Mouse (Mus musculus) mouse embryonic stem cell (cell line): Measurements from ENCODE around the gene Faf1.

ENCODE experiments used
- in situ Hi-C, 2 experiments: fragments of 300-500 bp; cut with MboI; formaldehyde crosslinking; loops; 1 replicate in 1 of 2; 3 replicates in 1 of 2; pipeline ENCODE4 v1.14.3; 2019 to 2020; ENCODE audit warnings: low sequenced_read_pairs in 2 of 2, low pct_unique_long_range_greater_than_20kb in 1 of 2, mixed read lengths in 1 of 2; ENCODE audit not compliant: unreplicated experiment in 1 of 2

The Faf1 gene

DNA sequence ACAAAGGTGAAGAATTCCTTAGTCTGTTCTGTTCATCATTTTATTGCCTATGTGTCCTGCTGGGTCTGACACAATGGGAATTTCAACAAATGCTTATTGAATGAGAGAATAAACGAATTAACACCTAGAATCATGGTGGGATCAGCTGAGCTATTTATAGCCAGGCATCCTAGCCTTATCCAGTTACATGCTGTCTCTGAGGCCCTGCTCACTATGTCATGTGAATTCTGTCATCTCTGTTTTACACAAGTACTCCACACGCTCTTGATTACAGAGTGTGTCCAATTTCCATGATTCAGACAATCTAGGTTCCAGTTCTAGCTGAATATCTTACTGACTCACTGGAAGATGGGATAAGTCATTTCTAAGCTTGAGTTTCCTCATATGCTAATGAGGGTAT lies 183.9 kb downstream of the Faf1 start:
- in situ Hi-C loops, result no loop called here

DNA sequence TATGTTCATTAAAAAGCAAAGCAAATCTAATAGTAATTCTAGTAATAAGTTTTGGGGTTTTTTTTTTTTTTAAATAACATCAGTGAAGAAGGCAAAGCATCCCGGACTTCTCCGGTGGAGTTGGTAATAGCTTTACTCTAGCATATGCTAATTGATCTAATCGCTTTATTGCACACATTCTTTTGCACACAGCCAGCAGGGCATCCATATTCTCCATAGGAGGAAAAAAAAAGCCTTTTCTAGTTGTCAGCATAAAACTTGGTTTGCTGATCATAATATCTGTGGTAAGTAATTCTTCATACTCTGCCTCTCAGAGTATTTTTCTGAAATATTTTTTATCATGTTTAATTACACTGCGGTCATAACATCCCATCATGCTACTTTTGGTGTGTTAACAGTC lies 185.9 kb downstream of the Faf1 start:
- in situ Hi-C loops, result no loop called here

DNA sequence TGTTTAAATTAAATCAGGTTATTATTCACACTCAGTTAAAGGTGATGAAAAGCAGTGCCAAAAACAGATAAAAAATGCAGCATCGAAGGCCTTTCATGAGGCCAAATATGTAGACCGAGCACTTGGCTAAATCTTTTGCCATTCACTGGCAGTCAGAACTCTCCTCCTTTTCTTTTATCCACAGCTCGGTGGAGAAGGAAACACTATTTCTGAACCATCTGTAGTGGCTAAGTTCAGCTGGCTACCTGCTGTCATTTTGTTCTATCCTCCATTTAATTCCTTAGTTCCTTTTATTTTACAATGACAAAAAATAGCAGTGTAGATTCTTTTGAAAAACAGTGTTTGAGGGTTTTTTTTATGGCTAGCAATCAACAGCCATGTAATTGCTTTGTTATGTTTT lies 186.6 kb downstream of the Faf1 start:
- in situ Hi-C loops, result no loop called here

DNA sequence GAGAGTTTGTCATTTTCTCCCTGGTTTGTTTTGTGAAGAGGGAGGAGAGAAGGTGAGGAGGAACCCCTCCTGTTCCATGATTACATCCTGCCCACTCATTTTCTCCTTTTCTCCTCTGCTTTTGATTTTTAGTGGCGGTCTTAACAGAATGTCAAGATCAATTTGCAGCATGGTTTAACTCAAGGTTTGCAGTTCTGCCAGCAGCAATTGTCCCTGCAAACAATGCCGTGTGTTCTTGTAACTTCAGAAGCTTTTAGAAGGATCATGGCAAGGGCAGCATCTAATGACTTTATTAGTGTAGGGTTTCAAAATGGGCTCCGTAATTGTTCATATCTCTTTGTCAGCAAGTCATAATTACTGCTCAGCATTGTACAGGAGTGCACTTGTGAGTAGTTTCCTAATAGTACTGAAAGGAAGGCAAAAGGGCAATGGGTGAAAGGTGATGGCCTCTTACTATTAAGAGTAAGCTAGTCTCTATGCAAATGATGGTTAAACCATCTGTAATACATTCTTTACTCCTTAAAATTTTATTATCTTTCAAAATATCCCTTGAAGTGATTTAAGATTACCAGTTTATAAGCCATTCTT lies 192.6 kb downstream of the Faf1 start:
- in situ Hi-C loops, result no loop called here

DNA sequence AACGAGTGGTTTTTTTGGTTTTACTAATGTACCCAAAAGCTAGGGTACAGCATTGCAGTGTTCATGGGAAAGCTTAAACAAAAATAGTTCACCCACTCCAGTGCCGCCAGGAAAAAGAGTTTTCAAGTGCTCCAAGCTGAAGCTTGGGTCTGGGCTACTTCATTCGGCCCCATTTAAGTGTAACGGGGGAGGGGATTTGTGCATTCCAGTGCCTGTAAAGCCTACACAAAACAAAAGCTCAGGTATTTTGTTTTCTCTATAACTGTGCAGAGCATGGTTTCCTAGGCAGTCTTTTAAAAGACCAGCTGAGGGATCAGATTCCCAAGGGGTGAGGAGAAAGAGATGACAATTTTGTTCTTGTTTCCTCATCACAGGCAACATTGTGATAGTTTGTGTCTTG lies 207.9 kb downstream of the Faf1 start:
- in situ Hi-C loops, result no loop called here

DNA sequence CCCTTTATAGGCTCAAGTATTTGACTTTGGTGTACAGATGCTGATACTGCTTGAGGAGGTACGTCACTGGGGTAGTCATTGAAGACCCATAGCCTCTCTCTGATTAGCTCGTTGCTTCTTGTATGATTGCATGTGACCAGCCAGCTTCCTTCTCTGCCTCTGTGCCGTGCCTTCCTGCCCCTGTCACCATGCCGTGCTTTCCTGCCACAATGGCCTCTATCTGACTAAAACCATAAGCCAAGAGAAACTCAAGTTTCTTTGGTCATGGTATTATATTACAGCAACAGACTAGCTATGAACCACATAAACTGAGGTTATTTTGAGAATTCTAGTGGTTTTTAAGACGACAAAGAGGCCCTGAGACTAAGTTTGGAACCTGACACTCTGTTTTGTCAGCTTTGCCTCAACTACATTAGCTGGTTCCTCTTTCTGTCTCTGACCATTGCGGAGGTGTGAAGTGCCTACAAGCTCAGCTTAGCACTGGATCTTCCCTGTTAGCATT lies 211.5 kb downstream of the Faf1 start:
- in situ Hi-C loops, result no loop called here

DNA sequence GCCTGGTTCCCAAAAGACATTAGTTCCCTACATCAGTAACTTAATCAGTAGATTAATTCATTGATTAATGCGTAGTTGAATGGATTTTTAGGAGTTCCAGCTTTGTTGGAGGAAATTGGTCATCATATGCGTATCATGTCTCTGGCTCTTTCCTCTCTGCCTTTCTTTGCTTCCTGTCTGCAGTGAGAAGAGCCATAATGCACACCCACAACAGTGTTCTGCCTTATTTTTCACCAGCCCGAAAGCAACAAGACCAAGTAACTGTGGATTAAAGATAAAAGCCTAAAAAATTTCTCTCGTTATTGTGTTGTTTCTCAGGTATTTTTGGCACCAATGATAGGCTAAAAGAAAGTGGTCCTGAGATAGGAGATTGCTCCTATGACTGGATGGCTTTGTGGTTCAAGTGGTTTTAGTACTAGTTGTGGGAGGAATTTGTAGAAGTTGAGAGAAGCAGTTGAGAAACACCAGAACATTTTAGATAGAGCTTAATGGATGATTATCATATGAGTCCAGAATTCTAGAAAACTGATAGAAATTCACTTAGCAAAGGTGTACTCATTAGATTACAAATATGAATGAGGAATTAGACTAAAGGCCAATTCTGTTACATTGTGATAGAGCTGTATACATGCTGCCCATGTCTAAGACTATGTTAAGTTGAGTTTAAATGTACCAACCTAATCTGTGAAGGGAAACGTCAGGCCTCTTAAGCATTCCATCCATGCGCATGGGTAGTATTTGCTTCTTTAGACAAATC lies 221.6 kb downstream of the Faf1 start:
- in situ Hi-C loops, result no loop called here

DNA sequence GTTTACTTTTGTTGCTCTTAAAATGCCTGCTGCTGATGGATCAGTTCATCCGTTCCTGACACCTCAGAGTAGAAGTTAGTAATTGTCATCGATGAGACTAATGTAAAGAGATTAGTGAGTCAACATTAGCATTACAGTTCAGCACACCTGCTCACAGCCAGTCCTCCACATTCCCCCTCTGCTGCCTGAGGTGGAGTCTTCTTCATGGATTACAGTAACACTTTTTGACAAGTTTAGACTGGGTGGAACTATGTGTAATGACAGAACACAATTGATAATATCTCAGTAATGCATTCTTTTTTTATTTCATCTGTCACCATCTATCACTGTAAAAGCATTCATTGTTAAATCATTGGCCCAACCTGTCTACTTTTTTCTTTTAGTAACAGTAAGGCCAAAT lies 224.7 kb downstream of the Faf1 start:
- in situ Hi-C loops, result no loop called here

DNA sequence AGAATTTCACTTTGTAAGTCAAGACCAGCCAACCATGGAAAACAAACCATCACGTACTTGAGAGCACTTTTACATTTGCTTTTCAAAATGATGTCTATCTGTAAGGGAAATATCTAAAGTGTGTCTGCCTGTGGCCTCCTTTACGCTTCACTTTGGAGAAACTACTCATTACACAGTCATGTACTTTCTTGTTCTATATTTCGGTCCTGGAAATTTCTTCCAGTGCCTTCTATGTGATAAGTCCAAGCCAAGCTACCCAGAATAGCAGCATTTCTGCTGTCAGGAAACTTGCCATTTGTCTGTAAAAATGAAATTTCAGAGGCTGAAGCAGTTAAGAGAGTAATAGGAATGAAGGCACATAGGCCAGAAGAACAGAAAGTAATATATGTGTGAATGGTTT lies 228.1 kb downstream of the Faf1 start:
- in situ Hi-C loops, result no loop called here

DNA sequence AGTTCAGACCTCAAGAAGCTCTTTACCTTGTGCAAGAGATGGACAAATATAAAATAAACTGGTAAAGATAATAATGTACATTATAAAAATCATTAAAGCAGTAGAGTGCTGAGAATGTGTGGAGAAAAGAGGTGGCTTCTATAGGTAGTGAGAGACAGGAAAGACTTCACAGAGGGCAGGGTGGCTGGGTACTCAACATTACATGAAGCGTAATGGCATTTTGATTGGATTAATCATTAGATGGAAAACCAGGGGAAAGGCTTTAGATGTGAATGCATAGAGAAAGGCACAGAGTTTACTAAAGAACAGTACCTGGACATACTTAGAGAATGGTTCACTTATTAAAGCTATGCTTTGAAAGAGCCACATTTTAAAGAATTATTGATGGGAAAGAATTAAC lies 252.7 kb downstream of the Faf1 start:
- in situ Hi-C loops, result no loop called here

DNA sequence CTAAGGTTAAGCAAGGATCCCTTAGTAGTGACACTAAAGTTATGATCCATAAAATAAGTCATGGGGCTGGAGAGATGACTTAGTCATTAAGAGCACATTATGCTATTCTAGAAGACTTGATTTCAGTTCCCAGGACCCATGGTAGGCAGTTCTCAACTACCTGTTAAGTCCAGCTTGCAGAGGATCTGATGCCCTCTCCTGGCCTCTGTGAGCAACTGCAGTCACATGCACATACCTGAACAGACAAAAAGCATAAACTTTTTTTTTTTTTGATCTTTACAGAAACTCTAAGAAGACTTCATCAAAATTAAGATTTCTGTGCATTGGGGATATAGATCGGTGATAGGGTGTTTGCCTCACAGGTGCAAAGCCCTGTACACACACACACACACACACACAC lies 254.1 kb downstream of the Faf1 start:
- in situ Hi-C loops, result no loop called here

DNA sequence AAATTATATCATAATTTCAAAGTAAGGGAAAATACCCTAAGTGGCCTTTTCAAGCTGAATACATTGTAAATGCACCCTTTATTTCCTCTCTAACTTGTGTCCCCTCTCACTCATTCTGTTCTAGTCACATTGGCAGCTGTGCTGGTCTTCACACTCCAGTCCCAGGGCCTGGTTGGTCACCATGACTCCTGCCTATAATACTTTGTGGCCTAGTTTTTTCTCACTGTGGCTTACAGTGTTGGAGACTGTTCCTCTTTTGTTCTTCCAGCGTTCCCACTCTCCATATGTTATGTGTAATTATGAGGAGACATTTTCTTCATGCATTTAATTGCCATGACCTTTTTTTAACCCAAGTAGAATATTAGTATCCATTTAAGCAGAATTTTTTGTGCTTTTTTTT lies 254.5 kb downstream of the Faf1 start:
- in situ Hi-C loops, result no loop called here

DNA sequence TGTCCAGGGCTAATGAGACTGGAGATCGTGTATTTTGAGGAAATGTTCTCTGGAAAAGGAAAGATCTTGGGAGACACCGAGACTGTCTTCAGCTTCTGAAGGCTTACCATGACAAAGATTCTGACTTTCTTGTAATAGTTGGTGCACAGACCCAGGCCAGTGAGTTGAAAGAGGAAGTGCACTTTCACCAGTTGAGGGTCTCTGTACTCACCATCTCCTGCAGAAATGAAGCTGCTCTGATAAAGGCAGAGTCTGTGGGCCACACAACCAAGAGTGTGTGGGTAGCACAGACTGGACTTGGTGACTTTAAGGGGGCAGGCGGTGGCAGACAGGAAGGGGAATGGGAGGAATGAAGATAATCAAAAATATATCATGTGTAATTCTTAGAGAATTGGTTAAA lies 260.2 kb downstream of the Faf1 start:
- in situ Hi-C loops, result no loop called here

DNA sequence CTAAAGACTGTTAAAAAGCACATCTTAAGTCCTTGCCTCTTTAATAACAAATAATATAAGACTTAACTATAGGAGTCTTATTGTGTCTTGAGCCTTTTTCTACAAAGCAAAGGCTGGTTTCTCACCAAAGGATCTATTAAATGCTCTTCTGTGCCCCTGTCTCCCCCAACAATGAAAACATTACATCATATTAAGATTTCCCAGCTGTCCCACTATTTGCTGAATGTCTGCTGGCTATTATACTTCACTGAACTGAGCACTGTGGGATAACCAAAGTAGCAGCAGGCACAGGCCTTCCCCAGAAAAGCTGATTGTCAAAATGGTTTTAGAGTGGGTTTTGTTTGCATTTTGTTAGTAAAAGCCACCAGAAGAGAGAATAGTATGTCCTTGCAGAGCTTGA lies 262.9 kb downstream of the Faf1 start:
- in situ Hi-C loops, result no loop called here

DNA sequence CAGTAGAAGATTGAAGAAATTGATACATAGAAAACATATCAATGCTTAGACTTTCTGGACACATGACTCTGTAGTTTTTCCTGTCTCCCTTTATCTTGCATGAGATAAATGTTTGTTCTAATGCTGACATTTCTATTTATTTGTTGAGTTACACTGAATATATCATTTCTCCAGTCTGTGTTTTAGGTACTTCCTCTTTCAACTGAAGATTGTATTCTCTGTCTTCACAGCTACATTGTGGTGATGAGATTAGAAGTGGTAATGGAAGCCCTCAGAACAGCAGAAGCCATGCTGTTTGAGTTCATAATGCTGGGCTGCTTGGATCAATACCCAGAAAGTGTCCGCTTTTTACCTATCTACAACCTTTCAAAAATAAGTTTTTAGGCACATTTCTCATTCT lies 269.2 kb downstream of the Faf1 start:
- in situ Hi-C loops, result no loop called here

DNA sequence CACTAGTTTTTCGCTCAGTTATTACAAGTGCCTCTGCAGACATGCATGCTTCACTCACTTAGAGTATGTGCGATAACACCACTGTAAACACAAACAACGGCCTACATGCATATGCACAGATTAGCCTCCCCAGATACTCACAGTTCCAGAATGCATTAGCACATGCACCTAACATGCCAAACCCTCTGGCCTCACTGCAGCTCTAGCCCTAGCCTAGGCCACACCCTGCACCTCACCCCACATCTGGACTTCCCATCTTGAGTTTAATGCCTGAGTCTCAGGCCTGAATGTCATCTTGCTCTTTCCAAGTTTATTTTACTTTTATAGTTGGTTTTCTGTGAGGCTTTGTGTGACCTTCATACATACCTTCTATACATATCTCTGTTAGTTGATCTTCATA lies 272.9 kb downstream of the Faf1 start:
- in situ Hi-C loops, result no loop called here

DNA sequence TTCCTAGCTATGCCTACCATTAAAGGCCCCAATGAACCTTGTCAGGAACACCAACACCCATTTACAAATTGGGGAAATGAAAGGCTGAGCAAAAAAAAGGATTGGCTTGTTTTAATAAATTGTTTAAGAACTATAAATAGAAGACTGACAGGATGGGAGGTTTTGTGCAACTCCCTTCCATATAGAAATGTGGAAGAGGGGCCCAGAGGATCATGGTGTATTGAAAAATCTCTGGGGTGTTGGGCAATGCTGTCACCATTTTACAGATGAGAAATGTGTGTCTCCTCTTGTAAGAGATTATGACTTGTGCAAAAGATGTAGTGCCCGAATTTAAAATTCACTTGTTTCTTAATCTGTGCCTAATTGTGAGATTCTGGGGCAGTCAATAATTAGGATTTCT lies 277.1 kb downstream of the Faf1 start:
- in situ Hi-C loops, result no loop called here

DNA sequence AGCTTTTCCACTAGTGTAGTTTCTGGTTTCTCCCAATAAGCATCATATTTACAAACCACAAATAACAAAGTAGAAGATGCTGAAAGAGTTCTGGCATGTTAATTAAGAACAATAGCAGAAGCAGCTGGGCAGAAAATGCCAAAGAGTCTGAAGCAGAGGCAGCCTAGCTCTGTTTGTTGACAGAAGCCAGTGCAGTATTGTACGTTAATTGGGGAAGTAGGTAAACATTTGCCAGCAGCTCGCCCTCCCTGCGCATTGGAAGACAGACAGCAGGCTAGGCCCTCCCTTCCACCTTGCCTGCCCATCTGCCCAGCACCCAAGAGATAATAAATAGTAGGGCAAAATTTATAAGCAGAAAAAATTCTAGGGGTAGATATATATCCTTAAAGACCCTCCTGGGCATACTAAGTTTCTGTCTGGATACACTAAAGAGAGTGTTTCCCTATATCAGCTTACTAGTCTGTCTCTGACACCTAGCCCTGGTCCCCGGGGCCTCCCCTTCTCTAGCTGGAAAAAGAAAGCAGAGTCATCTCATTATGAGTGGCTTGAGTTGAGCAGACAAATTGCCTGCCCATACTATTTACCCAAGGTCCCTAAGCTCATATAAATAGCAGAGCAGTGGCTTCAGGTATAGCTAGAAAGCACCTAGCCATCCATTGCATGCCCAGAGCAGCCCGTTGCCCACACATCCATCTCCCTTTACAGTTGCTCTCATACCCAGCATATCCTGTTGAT lies 284.0 kb downstream of the Faf1 start:
- in situ Hi-C loops, result no loop called here

DNA sequence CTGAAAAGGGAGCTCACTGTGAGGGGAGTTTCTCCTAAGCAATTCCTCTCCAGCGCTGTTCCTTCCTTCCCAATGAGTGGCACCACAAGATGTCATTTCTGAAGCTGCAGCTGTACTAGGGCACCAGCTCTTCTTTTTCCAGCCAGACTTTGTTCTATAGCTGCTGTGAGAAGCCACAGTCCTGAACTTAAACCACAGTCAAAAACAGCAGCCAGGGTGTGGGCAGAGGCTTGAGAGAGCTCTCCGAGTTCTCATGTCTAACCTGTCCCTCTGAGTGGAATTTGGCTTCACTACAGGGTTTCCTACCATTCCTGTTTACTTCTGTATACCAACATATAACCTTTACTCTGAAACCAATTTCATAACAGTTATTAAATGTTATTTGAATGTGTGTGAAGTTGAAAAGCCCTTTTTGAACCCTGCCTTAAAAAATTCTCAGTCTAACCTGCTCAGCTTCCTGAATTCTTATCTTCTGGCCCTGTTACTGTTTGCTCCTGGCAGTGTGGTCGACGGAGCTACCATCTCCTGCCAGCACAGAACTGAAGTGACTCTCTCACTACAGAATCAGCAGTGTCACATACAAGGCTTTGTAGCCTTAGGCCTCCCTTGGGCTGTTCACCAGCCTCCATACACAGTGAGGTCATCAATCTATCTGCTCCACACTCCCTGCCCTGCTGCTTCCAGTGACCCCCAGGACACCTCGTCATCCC lies 287.3 kb downstream of the Faf1 start:
- in situ Hi-C loops, result no loop called here
